Mouse (Mus musculus) olfactory bulb, adult 2 months (tissue): ENCODE data around the gene Plppr3.

Experiments used
- CTCF ChIP-seq: fragments of 200-500 bp; IDR thresholded peaks from 2 replicates; pipeline ENCODE4 v1.5.1; 2012; ENCODE audit warnings: low read depth, mild to moderate bottlenecking, low read length, moderate library complexity; ENCODE audit not compliant: insufficient read depth
- POLR2A ChIP-seq: fragments of 200-500 bp; IDR thresholded peaks from 2 replicates; pipeline ENCODE4 v1.6.1; 2012; ENCODE audit warnings: mild to moderate bottlenecking, low read depth, low read length, moderate library complexity; ENCODE audit not compliant: insufficient read depth

GRCm38 (mm10) chr10:79910556-79910955, 36.1 kb upstream of the Plppr3 start, which contains the start of gene Gm26602:
- TF ChIP-seq POLR2A (no peak), CTCF (no peak)
